Mouse (Mus musculus) midbrain, embryonic 12.5 days (tissue): ENCODE results near the gene Zcchc4. TPM values are rescaled to one million over a fixed set of nuclear protein-coding genes. Genes with fewer than 3 reads are reported as not detected.
A peak's percentile ranks its signal among the peaks of the same experiment; 100 is the strongest.

Source experiments
- ATAC-seq: fragments of 200-750 bp; cut with Nextera tagmentation; 2 replicates; pipeline ENCODE4 v1.8.0; 2017; ENCODE audit warnings: low read depth, moderate TSS enrichment, moderate library complexity; ENCODE audit not compliant: low FRiP score
- H3K27ac ChIP-seq: fragments of 300-500 bp; sonication (generic); replicated peaks from 2 replicates; pipeline ENCODE4 v1.5.1; 2016; ENCODE audit warnings: mild to moderate bottlenecking
- H3K27me3 ChIP-seq: fragments of 300-500 bp; sonication (generic); 2 replicates; pipeline ENCODE4 v1.6.1; 2016; ENCODE audit warnings: mild to moderate bottlenecking
- H3K36me3 ChIP-seq: fragments of 300-500 bp; sonication (generic); 2 replicates; pipeline ENCODE4 v1.6.1; 2016
- H3K4me1 ChIP-seq: fragments of 300-500 bp; sonication (generic); 2 replicates; pipeline ENCODE4 v1.6.1; 2016
- H3K4me2 ChIP-seq: fragments of 300-500 bp; sonication (generic); replicated peaks from 2 replicates; pipeline ENCODE4 v1.6.1; 2016; ENCODE audit warnings: mild to moderate bottlenecking, moderate library complexity
- H3K4me3 ChIP-seq: fragments of 300-500 bp; sonication (generic); 2 replicates; pipeline ENCODE4 v1.5.1; 2016; ENCODE audit warnings: mild to moderate bottlenecking
- H3K9ac ChIP-seq: fragments of 300-500 bp; sonication (generic); replicated peaks from 2 replicates; pipeline ENCODE4 v1.6.1; 2016; ENCODE audit warnings: mild to moderate bottlenecking, moderate library complexity
- H3K9me3 ChIP-seq: fragments of 300-500 bp; sonication (generic); 2 replicates; pipeline ENCODE4 v1.6.1; 2016; ENCODE audit warnings: mild to moderate bottlenecking
- WGBS: fragments of 180-500 bp; shearing (Covaris S2); methylation state at CpG from one replicate; pipeline ENCODE4 v1.1.7; 2016; 5-methylcytosine and 5-hydroxymethylcytosine counted together
- polyA plus RNA-seq: library from polyadenylated mRNA; unstranded; fragments of >200 nt; fragmentation: Nextera tagmentation; extraction: Ambion mirVana; gene quantifications from 2 replicates; pipeline ENCODE4 v1.2.1, GENCODE M21; 2016

Zcchc4 gene
- polyA plus RNA-seq = 18.2 and 20.6 TPM in 2 replicates

- Histone ChIP-seq H3K27ac (no peak within 1 kb of the TSS), H3K36me3 (0 out of 2 replicates have a peak, but pooled peaks cover 2% of the 10 kb centered on the region), H3K9me3 (no peaks in the 10 kb centered on the region), H3K4me3 (no peak within 1 kb of the TSS), H3K9ac (no peak within 1 kb of the TSS), H3K27me3 (no peaks in the 10 kb centered on the region), H3K4me1 (no peaks in the 10 kb centered on the region), H3K4me2 (no peak within 1 kb of the TSS)
- ATAC-seq = no peak
- 82% methylated on average over 8 of the region's 8 CpGs for WGBS
Observed at GRCm38 (mm10) chr5:52775237-52775636, at the start of gene Zcchc4. TSS of gene Zcchc4 (plus strand) at chr5:52775409.

GRCm38 (mm10) chr5:52727747-52728146, 47.5 kb upstream of the Zcchc4 start:
- Histone ChIP-seq H3K27ac (no peak overlapping the region), H3K27me3 (no peaks in the 10 kb centered on the region), H3K4me3 (no peak overlapping the region), H3K36me3 (no peaks in the 10 kb centered on the region), H3K4me2 (no peak overlapping the region), H3K4me1 (no peaks in the 10 kb centered on the region), H3K9me3 (no peaks in the 10 kb centered on the region), H3K9ac (no peak overlapping the region)
- no peak for ATAC-seq
- 86% methylated on average over 5 of the region's 5 CpGs for WGBS

DNA sequence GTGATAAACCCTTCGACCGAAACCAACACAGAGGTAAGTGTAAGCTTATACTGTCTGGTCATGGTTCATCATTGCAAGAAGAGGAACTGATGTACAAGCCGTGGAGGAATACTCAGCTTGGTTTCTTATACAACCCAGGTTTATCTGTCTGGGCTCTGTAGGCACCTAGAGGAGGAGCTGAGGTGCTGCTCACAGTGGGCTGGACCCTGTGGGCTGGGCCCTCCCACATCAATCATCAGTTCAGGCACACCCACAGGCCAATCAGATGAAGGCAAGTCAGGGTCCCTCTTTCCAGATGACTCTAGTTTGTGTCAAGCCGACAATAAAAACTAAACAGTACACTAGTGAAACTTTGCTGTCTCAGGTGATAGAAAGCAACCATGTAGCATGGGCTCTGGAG, 42.4 kb upstream of the Zcchc4 start:
- Histone ChIP-seq H3K4me3 (no peak overlapping the region), H3K4me1 (no peaks in the 10 kb centered on the region), H3K9ac (no peak overlapping the region), H3K9me3 (no peaks in the 10 kb centered on the region), H3K27ac (no peak overlapping the region), H3K36me3 (no peaks in the 10 kb centered on the region), H3K4me2 (no peak overlapping the region), H3K27me3 (no peaks in the 10 kb centered on the region)
- ATAC-seq = no peak
- 77% methylated on average over 4 of the region's 4 CpGs for WGBS

DNA sequence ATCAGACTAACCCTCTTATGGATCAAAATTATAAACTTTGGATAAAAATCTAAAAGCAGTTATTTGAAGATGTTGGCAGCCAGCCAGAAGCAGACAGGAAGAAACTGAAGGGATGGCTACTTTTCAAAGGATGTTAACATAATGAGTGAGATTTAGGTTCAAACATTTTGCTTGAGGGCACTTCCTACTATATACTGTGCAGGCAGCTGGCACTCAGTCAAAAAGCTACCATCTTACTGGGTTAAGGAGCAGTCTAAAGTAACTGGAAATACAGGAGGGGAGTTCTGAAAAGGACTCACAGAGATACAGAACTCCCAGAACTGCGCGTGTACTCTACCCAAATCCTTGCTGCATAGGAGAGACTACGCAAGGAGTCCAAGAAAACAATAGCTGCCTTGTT, 39.2 kb upstream of the Zcchc4 start:
- Histone ChIP-seq H3K9ac (no peak overlapping the region), H3K4me2 (no peak overlapping the region), H3K9me3 (no peaks in the 10 kb centered on the region), H3K36me3 (no peaks in the 10 kb centered on the region), H3K27me3 (no peaks in the 10 kb centered on the region), H3K4me3 (no peak overlapping the region), H3K4me1 (no peaks in the 10 kb centered on the region), H3K27ac (no peak overlapping the region)
- ATAC-seq = no peak
- WGBS = 75% methylated on average over 3 of the region's 3 CpGs

DNA sequence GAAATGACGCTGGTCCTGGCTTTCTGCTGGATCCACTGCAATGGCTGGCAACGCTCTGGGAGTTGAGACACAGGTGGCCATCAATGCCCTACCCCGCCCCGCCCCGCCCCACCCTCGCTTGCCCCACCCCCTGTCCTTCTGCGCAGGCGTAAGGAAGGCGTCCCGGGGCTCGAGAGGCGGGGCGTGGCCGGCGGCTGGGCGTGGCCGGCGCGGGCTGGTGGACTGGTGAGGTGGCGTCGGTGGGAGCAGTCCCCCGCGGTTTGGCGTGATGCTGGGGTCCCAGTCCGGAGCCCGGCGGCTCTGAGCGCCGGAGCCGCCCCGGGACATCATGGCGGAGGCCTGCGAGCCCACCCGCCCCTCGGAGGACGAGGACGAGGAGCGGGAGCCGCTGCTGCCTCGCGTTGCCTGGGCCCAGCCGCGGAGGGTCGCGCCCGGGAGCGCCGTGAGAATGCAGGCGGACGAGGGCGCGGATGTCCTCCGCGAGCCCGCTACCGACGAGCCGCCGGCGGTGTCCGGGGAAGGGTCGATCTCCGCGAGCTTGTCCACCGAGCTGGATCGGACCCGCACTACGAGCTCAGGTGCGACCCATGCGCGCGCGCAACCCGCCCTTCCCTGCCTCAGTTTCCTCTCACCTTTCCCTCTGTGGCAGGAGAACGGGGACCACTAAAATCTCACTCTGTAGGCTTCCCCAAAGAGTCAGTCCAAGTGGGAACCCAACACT, 33.7 kb upstream of the Zcchc4 start, which contains the start of gene Pi4k2b:
Gene Pi4k2b (plus strand): TSS at position 184 of the 721 bp plus-strand sequence.
- peak within 1 kb of the TSS; percentile 49; the same call in 1 of the 2 replicates for H3K27ac ChIP-seq
- peak within 1 kb of the TSS; percentile 76 for H3K9ac ChIP-seq
- 0% methylated on average over 54 of the region's 75 CpGs for WGBS
- H3K4me3 ChIP-seq = peak within 1 kb of the TSS; percentile 80
- ATAC-seq = peak; percentile 94
- H3K36me3 ChIP-seq = no peaks in the 10 kb centered on the region
- H3K4me2 ChIP-seq = peak within 1 kb of the TSS; percentile 75
- peaks cover 7% of the 10 kb centered on the region; the same call in 1 of the 2 replicates for H3K4me1 ChIP-seq
- H3K27me3 ChIP-seq = no peaks in the 10 kb centered on the region
- no peaks in the 10 kb centered on the region for H3K9me3 ChIP-seq

DNA sequence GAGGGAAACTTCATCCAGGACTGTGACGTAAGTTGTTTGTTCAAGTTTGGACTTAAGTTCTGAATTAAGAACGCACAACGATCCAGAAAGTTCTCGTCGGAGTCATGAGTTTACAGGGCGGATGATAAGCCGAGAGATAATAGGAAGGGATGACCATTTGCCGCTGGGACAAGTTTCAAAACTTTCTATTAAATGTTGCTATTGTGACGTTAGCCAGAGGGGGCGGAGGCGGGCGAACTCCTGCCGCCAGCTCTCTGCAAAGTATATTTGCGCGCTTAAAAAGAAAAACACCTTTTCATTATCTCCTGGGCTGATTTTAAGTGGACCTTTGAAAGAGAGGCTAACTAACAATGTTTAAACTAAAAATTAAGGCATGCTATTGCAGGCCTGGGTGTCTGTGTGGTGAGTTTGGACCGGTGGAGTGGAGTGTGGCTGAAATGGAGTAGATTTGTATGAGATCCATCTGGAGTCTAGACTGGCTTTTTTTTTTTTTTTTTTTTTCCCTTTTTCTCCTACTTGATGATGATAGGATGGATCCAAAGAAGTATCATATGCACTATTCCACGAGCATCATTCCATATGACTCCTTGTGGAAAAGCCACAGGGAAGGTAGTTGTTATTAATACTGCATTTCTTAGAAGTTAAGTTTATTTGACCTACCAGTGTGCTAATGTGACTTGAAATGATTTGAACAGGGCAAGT, 32.9 kb upstream of the Zcchc4 start:
- ATAC-seq = peak; percentile 20
- WGBS = 4% methylated on average over 17 of the region's 17 CpGs

DNA sequence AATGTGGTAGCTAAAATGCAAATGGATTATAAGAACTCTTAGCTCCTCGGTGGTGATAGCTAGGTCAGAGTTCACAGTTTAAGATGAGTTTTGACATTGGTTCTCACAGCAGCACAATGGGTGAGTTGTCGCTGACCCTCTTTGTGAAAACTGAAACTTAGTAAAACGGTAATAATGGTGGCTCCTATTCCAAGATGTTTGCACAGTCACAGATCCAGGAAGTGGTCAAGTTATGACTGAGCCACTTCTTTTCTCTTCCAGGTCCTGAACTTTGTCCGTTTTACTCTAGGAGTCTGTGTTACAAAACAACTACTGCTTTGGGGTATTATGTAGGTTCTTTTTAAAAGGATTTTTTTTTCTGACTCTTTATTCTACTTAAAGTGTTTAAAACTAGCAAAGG, 32.0 kb upstream of the Zcchc4 start:
- Histone ChIP-seq H3K36me3 (no peaks in the 10 kb centered on the region), H3K4me1 (peaks cover 7% of the 10 kb centered on the region; the same call in 1 of the 2 replicates), H3K27ac (no peak overlapping the region), H3K27me3 (no peaks in the 10 kb centered on the region), H3K9ac (no peak overlapping the region), H3K4me2 (peak overlapping the region; percentile 75), H3K9me3 (no peaks in the 10 kb centered on the region), H3K4me3 (no peak overlapping the region)
- WGBS = 60% methylated on average over 4 of the region's 4 CpGs
- no peak for ATAC-seq

More for the DNA sequence above, 32.9 kb upstream of the Zcchc4 start:
- Histone ChIP-seq H3K9ac (peak overlapping the region; percentile 76), H3K4me2 (peak overlapping the region; percentile 75), H3K27me3 (no peaks in the 10 kb centered on the region), H3K4me3 (peak overlapping the region; percentile 80), H3K9me3 (no peaks in the 10 kb centered on the region), H3K27ac (peak overlapping the region; percentile 49; the same call in 1 of the 2 replicates), H3K4me1 (peaks cover 7% of the 10 kb centered on the region; the same call in 1 of the 2 replicates), H3K36me3 (no peaks in the 10 kb centered on the region)

GRCm38 (mm10) chr5:52746920-52747319, 28.3 kb upstream of the Zcchc4 start:
- Histone ChIP-seq H3K27ac (no peak overlapping the region), H3K27me3 (no peaks in the 10 kb centered on the region), H3K4me1 (peaks cover 7% of the 10 kb centered on the region; the same call in 1 of the 2 replicates), H3K9ac (no peak overlapping the region), H3K4me2 (no peak overlapping the region), H3K9me3 (no peaks in the 10 kb centered on the region), H3K36me3 (no peaks in the 10 kb centered on the region), H3K4me3 (no peak overlapping the region)
- no peak for ATAC-seq

- WGBS = 89% methylated on average over 5 of the region's 5 CpGs
- Histone ChIP-seq H3K4me1 (no peaks in the 10 kb centered on the region), H3K4me3 (no peak overlapping the region), H3K36me3 (no peaks in the 10 kb centered on the region), H3K9me3 (no peaks in the 10 kb centered on the region), H3K4me2 (no peak overlapping the region), H3K27ac (no peak overlapping the region), H3K9ac (no peak overlapping the region), H3K27me3 (no peaks in the 10 kb centered on the region)
- ATAC-seq = no peak
Observed at GRCm38 (mm10) chr5:52748732-52749131, 26.5 kb upstream of the Zcchc4 start.

DNA sequence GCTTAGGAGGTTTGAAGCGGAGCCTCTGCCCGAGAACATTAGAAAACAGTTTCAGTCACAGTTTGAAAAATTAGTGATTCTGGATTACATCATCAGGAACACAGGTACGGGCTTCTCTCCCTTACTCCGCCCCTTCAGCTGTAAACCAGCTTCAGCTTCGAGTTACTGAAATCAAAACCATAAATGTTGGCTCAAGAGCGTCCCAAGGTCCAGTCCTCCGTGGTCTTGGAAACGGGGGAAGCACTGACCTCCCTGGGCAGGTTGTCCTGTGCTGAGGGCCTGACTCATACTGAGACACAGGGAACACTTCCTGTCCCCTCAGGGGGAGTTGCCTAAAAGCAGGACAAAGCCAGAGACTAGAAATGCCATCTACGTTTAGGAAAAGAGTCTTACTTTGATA, 22.1 kb upstream of the Zcchc4 start:
- ATAC-seq = no peak
- H3K27me3 ChIP-seq = no peaks in the 10 kb centered on the region
- H3K27ac ChIP-seq = no peak overlapping the region
- H3K4me3 ChIP-seq = no peak overlapping the region
- no peak overlapping the region for H3K9ac ChIP-seq
- H3K4me1 ChIP-seq = no peaks in the 10 kb centered on the region
- no peak overlapping the region for H3K4me2 ChIP-seq
- H3K9me3 ChIP-seq = no peaks in the 10 kb centered on the region
- H3K36me3 ChIP-seq = no peaks in the 10 kb centered on the region
- 86% methylated on average over 9 of the region's 9 CpGs for WGBS

DNA sequence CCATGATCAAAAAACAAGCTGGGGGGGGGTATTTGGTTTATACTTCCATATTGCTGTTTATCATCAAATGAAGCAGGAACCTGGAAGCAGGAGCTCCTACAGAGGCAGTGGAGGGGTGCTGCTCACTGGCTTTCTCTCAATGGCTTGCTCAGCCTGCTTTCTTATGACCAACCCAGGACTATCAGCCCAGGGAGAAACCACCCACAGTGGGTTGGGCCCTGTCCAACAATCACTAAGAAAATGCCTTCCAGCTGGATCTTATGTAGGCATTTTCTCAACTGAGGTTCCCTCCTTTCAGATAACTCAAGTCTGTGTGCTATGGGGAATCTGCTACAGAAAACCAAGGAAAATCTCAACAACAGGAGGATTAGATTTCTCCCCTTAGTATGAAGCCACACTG, 21.0 kb upstream of the Zcchc4 start:
- no peak overlapping the region for H3K9ac ChIP-seq
- H3K27me3 ChIP-seq = no peaks in the 10 kb centered on the region
- no peaks in the 10 kb centered on the region for H3K4me1 ChIP-seq
- H3K4me3 ChIP-seq = no peak overlapping the region
- H3K36me3 ChIP-seq = no peaks in the 10 kb centered on the region
- H3K27ac ChIP-seq = no peak overlapping the region
- no peak for ATAC-seq
- H3K4me2 ChIP-seq = no peak overlapping the region
- H3K9me3 ChIP-seq = no peaks in the 10 kb centered on the region

GRCm38 (mm10) chr5:52755337-52755736, 19.9 kb upstream of the Zcchc4 start:
- Histone ChIP-seq H3K4me3 (no peak overlapping the region), H3K27ac (no peak overlapping the region), H3K9ac (no peak overlapping the region), H3K4me2 (no peak overlapping the region), H3K27me3 (no peaks in the 10 kb centered on the region), H3K9me3 (no peaks in the 10 kb centered on the region), H3K36me3 (no peaks in the 10 kb centered on the region), H3K4me1 (no peaks in the 10 kb centered on the region)
- ATAC-seq = no peak
- WGBS = 95% methylated on average over 3 of the region's 3 CpGs
